Mouse (Mus musculus): Measurements from ENCODE around the gene Set. TPM values are rescaled to one million over a fixed set of nuclear protein-coding genes. Genes with fewer than 3 reads are reported as not detected.
A peak's percentile ranks its signal among the peaks of the same experiment; 100 is the strongest.

Gene Set
- polyA plus RNA-seq (2012; fragmentation: generic; extraction: Trizol) = 118 TPM

GRCm38 (mm10) chr2:30057223-30057904 is at the start of gene Set:
Gene Set, plus strand, starts transcription at chr2:30057378.
- no peaks in the 10 kb centered on the region for H3K27me3 ChIP-seq (ENCODE audit: control insufficient read depth, insufficient read depth, insufficient read length)
- no peak within 1 kb of the TSS for H3K4me3 ChIP-seq
- no peaks in the 10 kb centered on the region for H3K36me3 ChIP-seq (ENCODE audit: control insufficient read depth, insufficient read depth)
- H3ac ChIP-seq (ENCODE audit: control insufficient read depth, insufficient read length) = no peak within 1 kb of the TSS
- no peak within 1 kb of the TSS for H3K4me2 ChIP-seq (ENCODE audit: low read depth)
- TF ChIP-seq CEBPB (IDR thresholded peaks at IDR 0.05; ENCODE audit: insufficient read depth, poor library complexity, severe bottlenecking) = no peak
- no peak for TF ChIP-seq TCF3 (IDR thresholded peaks at IDR 0.05; ENCODE audit: insufficient read length, low read depth)
- TF ChIP-seq POLR2A (IDR thresholded peaks at IDR 0.05; ENCODE audit: insufficient read length, low read depth) = no peak
- no peak for TF ChIP-seq MYOD1 (IDR thresholded peaks at IDR 0.05; ENCODE audit: control insufficient read depth in 1 of 3, insufficient read length in 2 of 3, low read depth in 2 of 3)
- H3K79me2 ChIP-seq (ENCODE audit: control insufficient read depth, insufficient read depth) = no peaks in the 10 kb centered on the region

DNA sequence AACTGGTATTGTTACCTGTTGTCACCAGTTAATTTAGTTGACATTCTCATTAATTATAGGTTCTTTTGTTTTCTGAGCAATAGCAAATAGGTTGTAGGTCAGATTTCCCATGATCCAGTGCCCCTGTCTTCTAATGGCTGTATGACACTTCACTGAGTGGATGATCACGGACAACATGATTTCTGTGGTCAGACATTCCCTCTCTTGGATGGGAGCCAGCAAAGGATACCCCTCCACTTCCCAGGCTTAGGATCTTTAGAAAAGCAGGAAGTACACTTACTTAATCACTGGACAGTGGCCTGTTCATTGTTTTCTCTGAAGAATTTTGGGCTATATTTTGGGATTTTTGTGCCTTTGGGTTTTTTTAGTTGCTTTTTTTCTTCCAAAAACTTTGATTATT is 48.1 kb upstream of the Set start:
- Histone ChIP-seq H3K36me3 (ENCODE audit: control insufficient read depth, insufficient read depth) (peaks cover 95% of the 10 kb centered on the region), H3K79me2 (ENCODE audit: control insufficient read depth, insufficient read depth) (no peaks in the 10 kb centered on the region), H3ac (ENCODE audit: control insufficient read depth, insufficient read length) (no peak overlapping the region), H3K27me3 (ENCODE audit: control insufficient read depth, insufficient read depth, insufficient read length) (no peaks in the 10 kb centered on the region), H3K4me3 (no peak overlapping the region), H3K4me2 (ENCODE audit: low read depth) (no peak overlapping the region)
- TF ChIP-seq POLR2A (IDR thresholded peaks at IDR 0.05; ENCODE audit: insufficient read length, low read depth) (no peak), E2F4 (IDR thresholded peaks at IDR 0.05; ENCODE audit: insufficient read depth) (no peak), POLR2AphosphoS2 (IDR thresholded peaks at IDR 0.05; ENCODE audit: insufficient read length, low read depth) (no peak), MYOD1 (IDR thresholded peaks at IDR 0.05; ENCODE audit: control insufficient read depth in 1 of 3, insufficient read length in 2 of 3, low read depth in 2 of 3) (no peak), TCF3 (IDR thresholded peaks at IDR 0.05; ENCODE audit: insufficient read length, low read depth) (no peak)

DNA sequence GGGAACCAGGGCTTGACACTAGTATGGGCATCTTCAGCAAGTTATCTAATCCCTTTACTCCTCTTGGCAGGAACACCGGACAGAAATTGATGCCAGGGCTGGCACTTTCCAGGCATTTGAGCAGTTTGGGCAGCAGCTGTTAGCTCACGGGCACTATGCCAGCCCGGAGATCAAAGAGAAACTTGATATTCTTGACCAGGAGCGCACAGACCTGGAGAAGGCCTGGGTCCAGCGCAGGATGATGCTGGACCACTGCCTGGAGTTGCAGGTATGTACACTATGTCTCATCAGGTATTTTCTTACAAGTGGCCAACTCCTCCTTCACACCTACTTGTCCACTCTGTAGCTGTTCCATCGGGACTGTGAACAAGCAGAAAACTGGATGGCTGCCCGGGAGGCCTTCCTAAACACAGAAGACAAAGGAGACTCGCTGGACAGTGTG is 46.3 kb upstream of the Set start:
- Histone ChIP-seq H3K27me3 (ENCODE audit: control insufficient read depth, insufficient read depth, insufficient read length) (no peaks in the 10 kb centered on the region), H3K4me3 (no peak overlapping the region), H3K36me3 (ENCODE audit: control insufficient read depth, insufficient read depth) (peaks cover 99% of the 10 kb centered on the region), H3ac (ENCODE audit: control insufficient read depth, insufficient read length) (no peak overlapping the region), H3K4me2 (ENCODE audit: low read depth) (no peak overlapping the region), H3K79me2 (ENCODE audit: control insufficient read depth, insufficient read depth) (no peaks in the 10 kb centered on the region)
- no peak for TF ChIP-seq TCF12 (IDR thresholded peaks at IDR 0.05; ENCODE audit: insufficient read depth, poor library complexity, severe bottlenecking)
- no peak for TF ChIP-seq CEBPB (IDR thresholded peaks at IDR 0.05; ENCODE audit: insufficient read depth, poor library complexity, severe bottlenecking)
- TF ChIP-seq MYOG (IDR thresholded peaks at IDR 0.05; ENCODE audit: control insufficient read depth in 1 of 3, insufficient read depth in 1 of 3, insufficient read length in 2 of 3, low read depth in 2 of 3) = peak in 1 of 3 experiments; percentile 29
- no peak for TF ChIP-seq USF1 (IDR thresholded peaks at IDR 0.05; ENCODE audit: low read depth)
- TF ChIP-seq POLR2AphosphoS2 (IDR thresholded peaks at IDR 0.05; ENCODE audit: insufficient read length, low read depth) = no peak
- no peak for TF ChIP-seq TCF3 (IDR thresholded peaks at IDR 0.05; ENCODE audit: insufficient read length, low read depth)
- TF ChIP-seq MAX (IDR thresholded peaks at IDR 0.05; ENCODE audit: low read depth) = no peak
- TF ChIP-seq MYOD1 (IDR thresholded peaks at IDR 0.05; ENCODE audit: control insufficient read depth in 1 of 3, insufficient read length in 2 of 3, low read depth in 2 of 3) = peak in 1 of 3 experiments; percentile 23
- no peak for TF ChIP-seq SRF (IDR thresholded peaks at IDR 0.05; ENCODE audit: control insufficient read depth, insufficient read length, low read depth)
- no peak for TF ChIP-seq E2F4 (IDR thresholded peaks at IDR 0.05; ENCODE audit: insufficient read depth)
- no peak for TF ChIP-seq POLR2A (IDR thresholded peaks at IDR 0.05; ENCODE audit: insufficient read length, low read depth)
- TF ChIP-seq REST (IDR thresholded peaks at IDR 0.05; ENCODE audit: insufficient read depth, insufficient read length) = no peak

- Histone ChIP-seq H3K27me3 (ENCODE audit: control insufficient read depth, insufficient read depth, insufficient read length) (no peaks in the 10 kb centered on the region), H3K36me3 (ENCODE audit: control insufficient read depth, insufficient read depth) (peaks cover 94% of the 10 kb centered on the region), H3K79me2 (ENCODE audit: control insufficient read depth, insufficient read depth) (no peaks in the 10 kb centered on the region), H3K4me2 (ENCODE audit: low read depth) (no peak overlapping the region), H3K4me3 (no peak overlapping the region), H3ac (ENCODE audit: control insufficient read depth, insufficient read length) (no peak overlapping the region)
- TF ChIP-seq REST (IDR thresholded peaks at IDR 0.05; ENCODE audit: insufficient read depth, insufficient read length) (no peak), MYOD1 (IDR thresholded peaks at IDR 0.05; ENCODE audit: control insufficient read depth in 1 of 3, insufficient read length in 2 of 3, low read depth in 2 of 3) (no peak), TCF12 (IDR thresholded peaks at IDR 0.05; ENCODE audit: insufficient read depth, poor library complexity, severe bottlenecking) (no peak), E2F4 (IDR thresholded peaks at IDR 0.05; ENCODE audit: insufficient read depth) (no peak), POLR2A (IDR thresholded peaks at IDR 0.05; ENCODE audit: insufficient read length, low read depth) (no peak), USF1 (IDR thresholded peaks at IDR 0.05; ENCODE audit: low read depth) (no peak), POLR2AphosphoS2 (IDR thresholded peaks at IDR 0.05; ENCODE audit: insufficient read length, low read depth) (no peak), CEBPB (IDR thresholded peaks at IDR 0.05; ENCODE audit: insufficient read depth, poor library complexity, severe bottlenecking) (no peak), TCF3 (IDR thresholded peaks at IDR 0.05; ENCODE audit: insufficient read length, low read depth) (no peak), MAX (IDR thresholded peaks at IDR 0.05; ENCODE audit: low read depth) (no peak), SRF (IDR thresholded peaks at IDR 0.05; ENCODE audit: control insufficient read depth, insufficient read length, low read depth) (no peak), MYOG (IDR thresholded peaks at IDR 0.05; ENCODE audit: control insufficient read depth in 1 of 3, insufficient read depth in 1 of 3, insufficient read length in 2 of 3, low read depth in 2 of 3) (no peak)
Observed at GRCm38 (mm10) chr2:30014326-30014966, 42.7 kb upstream of the Set start.

DNA sequence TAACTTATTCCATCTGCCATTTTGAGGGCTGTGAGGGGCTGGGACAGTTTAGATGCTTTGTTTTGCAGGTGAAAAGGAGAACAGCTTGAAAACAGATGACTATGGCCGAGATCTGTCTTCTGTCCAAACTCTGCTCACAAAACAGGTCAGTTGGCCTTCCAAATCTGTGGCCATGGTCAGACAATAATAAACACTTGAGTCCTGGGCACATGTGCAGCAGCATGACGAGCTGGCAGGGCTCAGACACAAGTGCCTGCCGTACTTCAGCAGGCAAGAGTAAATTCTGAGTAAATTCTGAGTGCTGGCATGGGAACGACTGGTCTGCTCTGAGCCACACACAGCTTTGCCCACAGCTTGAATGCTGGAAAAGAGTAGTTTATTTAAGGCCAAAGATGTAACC is 31.7 kb upstream of the Set start:
- Histone ChIP-seq H3K27me3 (ENCODE audit: control insufficient read depth, insufficient read depth, insufficient read length) (no peaks in the 10 kb centered on the region), H3K4me2 (ENCODE audit: low read depth) (no peak overlapping the region), H3K4me3 (no peak overlapping the region), H3K79me2 (ENCODE audit: control insufficient read depth, insufficient read depth) (no peaks in the 10 kb centered on the region), H3ac (ENCODE audit: control insufficient read depth, insufficient read length) (no peak overlapping the region), H3K36me3 (ENCODE audit: control insufficient read depth, insufficient read depth) (peaks cover 90% of the 10 kb centered on the region)
- TF ChIP-seq MAX (IDR thresholded peaks at IDR 0.05; ENCODE audit: low read depth) (no peak), POLR2A (IDR thresholded peaks at IDR 0.05; ENCODE audit: insufficient read length, low read depth) (no peak), SRF (IDR thresholded peaks at IDR 0.05; ENCODE audit: control insufficient read depth, insufficient read length, low read depth) (no peak), CEBPB (IDR thresholded peaks at IDR 0.05; ENCODE audit: insufficient read depth, poor library complexity, severe bottlenecking) (no peak), MYOG (IDR thresholded peaks at IDR 0.05; ENCODE audit: control insufficient read depth in 1 of 3, insufficient read depth in 1 of 3, insufficient read length in 2 of 3, low read depth in 2 of 3) (no peak), E2F4 (IDR thresholded peaks at IDR 0.05; ENCODE audit: insufficient read depth) (no peak), MYOD1 (IDR thresholded peaks at IDR 0.05; ENCODE audit: control insufficient read depth in 1 of 3, insufficient read length in 2 of 3, low read depth in 2 of 3) (no peak), REST (IDR thresholded peaks at IDR 0.05; ENCODE audit: insufficient read depth, insufficient read length) (no peak)
